Mouse (Mus musculus) megakaryocyte progenitor cell, adult 5-6 weeks (primary cell): ENCODE data around the gene Gm5617. TPM values are rescaled to one million over a fixed set of nuclear protein-coding genes. Genes with fewer than 3 reads are reported as not detected.
"Not testable (repeated sequence)": the region's sequence is repeated elsewhere in the genome, so short reads cannot be mapped to it uniquely, and the experiment has no call there.

Experiments used
- ATAC-seq: replicated peaks from 2 replicates; pipeline ENCODE4 v1.8.0; 2016; ENCODE audit warnings: mild to moderate bottlenecking, moderate TSS enrichment, inconsistent platforms; ENCODE audit not compliant: poor library complexity
- total RNA-seq, 2 experiments: library from RNA; stranded (forward) in 1 of 2; stranded (reverse) in 1 of 2; fragments of 157-497, 149-512 nt in 1 of 2; fragments of 200-1000 nt in 1 of 2; gene quantifications; 2 replicates each; pipeline versions ENCODE4 v1.2.3 to v1.2.4; 2015 to 2017

The Gm5617 gene
- total RNA-seq, 2 experiments from 2014 or later, result 8.8 to 13.5 TPM

- ATAC-seq, result peak; percentile 47
Measured at GRCm38 (mm10) chr9:48495548-48495932, 298 bp downstream of the Gm5617 start.

GRCm38 (mm10) chr9:48501192-48501591 lies 6.0 kb downstream of the Gm5617 start:
- peak; percentile 60 for ATAC-seq

DNA sequence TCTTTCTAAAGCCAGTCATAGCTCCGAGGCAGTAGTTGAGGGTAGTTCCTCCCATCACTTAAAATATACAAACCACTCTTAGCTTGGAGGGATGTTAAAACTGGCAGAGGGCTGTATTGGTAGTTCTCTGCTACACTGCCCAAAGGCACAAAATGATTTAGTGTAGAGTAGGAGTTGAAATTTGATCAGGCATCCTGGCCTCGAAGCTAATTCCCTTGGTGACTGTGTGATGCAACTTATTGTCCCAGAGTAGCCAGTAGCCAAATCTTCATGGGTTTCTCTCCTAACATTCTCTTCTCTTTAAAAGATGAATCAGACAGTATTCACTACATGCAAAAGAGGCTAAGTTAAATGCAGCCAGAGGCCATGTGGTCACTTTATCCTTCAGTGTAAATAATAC lies 7.8 kb downstream of the Gm5617 start:
- no peak for ATAC-seq

DNA sequence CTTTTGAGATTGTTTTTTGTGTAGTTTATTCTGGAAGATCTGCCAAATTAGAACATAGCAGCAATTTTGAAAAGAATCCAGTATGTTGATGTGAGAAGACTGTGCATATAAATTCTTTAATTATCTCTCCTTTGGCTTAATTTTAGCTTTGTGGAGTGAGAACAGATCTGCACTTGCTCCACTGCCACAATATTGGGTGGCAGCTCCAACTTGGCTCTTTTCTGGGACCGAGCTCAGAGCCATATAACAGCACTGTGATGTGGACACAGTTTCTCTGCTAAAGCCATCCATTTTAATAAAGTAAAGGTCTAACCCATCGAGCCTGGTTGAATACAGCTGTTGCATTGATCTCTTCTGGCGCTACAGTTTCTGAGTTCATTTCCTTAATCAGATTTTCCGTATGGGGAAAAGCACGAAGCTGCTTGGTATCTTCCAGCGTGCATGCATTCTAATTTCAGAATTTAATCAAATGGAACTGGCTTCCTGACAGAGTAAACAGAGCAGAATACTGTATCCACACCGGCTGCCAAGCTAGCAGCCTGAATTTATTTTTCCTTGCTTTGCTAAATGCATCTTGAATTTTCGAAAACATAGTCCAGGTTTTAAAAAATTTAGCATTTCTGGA lies 9.6 kb downstream of the Gm5617 start:
- ATAC-seq, result no peak

DNA sequence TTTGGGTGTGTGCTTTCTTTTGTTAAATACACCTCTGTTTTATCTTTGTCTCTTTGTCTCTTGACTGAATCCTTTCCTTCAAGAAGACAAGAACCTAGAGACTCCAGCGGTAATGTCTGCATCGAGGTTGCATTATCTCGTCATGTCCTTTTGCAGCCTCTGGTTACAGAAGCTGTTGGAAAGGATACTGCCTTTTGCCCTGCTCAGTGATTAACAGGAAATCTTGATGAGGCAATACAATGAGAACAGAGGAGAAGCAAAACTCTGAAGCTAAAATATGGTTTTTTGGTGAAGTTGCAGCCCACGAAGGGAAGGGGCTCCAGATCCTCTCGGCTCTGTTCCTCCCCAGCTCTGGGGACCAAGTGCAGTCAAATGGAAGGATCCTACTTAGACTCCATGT lies 14.9 kb downstream of the Gm5617 start:
- peak; percentile 78 for ATAC-seq

- peak; percentile 64 for ATAC-seq
Measured at GRCm38 (mm10) chr9:48515332-48515731, 20.1 kb downstream of the Gm5617 start.

- ATAC-seq, result no peak
Measured at GRCm38 (mm10) chr9:48516615-48517371, 21.6 kb downstream of the Gm5617 start.

DNA sequence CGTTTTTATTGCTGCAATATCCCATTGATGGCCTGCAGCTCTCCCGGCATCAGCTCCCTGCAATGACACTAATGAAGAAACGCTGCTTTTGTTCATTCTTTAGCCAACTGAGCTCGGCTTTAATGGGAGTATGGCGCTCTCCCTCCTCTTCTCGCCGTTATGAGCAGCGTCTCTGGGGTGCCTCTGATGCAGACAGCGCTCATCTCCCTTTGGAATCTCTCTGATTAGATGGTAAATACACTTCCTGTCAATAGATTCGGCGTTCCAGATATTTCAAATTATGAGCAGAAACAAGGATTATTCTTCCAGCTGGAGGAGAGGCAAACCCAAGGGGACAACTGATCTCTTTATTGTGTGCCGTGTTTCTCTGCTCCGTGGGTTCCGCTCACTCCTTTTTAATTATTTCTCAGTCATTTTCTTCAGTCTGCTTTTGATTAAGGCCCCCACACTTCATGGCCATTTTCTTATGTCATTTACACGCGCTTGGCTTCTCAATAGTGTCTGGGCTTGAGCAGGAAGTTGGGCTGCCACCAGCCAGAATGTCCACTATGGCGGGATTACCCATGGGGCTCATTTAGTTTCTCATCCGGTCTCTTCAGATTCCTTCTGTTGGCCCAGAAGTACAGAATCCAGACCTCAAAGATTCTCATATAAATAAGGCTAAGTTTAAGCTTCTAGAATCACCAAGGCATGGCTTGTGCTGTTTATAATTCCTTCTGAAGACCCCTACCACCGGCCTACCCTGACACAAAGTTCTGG lies 22.3 kb downstream of the Gm5617 start:
- no peak for ATAC-seq

DNA sequence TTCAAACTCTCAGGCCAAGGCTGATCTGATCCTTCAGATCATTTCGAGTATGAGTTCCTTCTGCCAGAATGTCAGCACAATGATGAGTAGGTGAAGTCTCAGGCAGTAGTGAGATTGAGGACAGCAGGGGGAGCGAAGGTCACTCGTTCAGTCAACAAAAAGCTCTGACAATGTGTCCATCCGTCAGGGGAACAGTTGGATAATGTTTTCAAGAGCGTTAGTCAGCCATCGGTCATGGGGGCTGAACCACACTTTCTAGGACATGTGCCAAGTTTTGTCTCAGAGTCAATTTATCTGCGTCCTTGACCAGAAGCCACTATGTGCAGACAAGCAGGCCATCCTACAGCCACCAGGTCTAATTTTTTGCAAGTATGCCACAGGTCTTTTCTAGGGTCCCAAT lies 25.2 kb downstream of the Gm5617 start:
- ATAC-seq, result not testable (repeated sequence)

DNA sequence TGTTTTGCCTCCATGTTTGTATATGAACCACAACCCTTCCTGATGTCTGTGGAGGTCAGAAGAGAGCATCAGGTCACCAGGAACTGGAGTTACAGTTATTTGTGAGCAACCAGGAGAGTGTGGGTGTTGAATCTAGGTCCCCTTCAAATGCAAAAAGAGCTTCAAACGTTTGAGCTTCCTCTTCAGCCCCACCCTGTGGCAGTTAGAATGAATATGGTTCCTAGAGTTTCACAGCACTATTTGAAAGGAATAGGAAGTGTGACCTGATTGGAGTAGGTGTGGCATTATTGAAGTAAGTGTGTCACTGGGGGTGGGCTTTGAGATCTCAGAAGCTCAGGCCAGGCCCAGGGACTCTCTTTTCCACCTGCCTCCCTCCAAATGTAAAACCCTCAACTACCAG lies 30.3 kb downstream of the Gm5617 start:
- ATAC-seq, result peak; percentile 86

GRCm38 (mm10) chr9:48526520-48526919 lies 31.3 kb downstream of the Gm5617 start:
- no peak for ATAC-seq

- ATAC-seq, result no peak
Measured at GRCm38 (mm10) chr9:48531294-48531693, 36.1 kb downstream of the Gm5617 start.

DNA sequence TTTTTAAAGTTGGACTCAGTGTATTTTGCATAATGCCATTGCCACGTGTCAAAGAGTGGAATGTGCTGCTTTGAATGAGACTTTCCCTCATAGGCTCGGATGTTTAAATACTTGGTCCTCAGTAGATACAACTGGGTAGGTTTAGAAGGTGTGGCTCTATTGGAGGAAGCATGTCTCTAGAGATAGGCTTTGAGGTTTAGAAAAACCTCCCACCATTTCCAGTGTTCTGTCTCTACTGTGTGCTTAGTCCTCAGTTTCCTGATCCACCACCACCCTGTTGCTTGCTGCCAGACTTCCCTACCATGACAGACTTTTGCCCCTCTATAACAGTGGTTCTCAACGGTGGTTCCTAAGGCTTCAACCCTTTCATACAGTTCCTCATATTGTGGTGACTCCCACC lies 37.0 kb downstream of the Gm5617 start:
- peak; percentile 76 for ATAC-seq

DNA sequence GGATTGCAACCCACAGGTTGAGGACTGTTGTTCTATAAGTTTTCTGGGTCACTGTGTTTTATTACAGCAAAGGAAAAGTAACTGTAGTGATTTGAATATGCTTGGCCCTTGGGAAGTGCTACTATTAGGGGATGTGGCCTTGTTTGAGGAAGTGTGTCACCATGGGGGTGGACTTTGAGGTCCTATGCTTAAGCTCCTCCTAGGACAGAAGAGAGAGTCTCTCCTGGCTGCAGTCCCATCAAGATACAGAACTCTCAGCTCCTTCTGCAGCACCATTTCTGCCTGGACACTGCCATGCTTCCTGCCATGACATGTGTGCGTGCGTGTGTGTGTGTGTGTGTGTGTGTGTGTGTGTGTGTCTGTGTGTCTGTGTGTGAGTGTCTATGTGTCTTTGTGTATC lies 37.5 kb downstream of the Gm5617 start:
- peak; percentile 85 for ATAC-seq

DNA sequence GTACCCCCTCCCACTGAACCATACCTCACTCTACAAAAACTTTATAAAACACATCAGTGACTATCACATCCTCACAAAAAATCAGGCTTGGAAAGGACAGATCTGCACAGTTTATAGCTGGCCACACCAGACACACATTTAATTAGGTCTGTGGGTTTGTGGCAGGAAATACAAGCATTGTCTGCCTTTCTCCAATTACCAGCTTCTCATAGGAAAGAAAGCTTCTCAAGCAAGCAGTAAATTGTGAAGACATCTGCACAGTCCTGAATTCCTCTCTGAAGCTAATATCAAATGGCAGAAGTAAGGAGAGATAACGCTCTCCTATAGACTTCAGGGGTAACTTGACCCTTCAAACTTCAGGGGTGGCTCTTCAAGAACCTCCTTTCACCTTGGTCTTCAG lies 41.2 kb downstream of the Gm5617 start:
- ATAC-seq, result no peak

- ATAC-seq, result not testable (repeated sequence)
Measured at GRCm38 (mm10) chr9:48537616-48538015, 42.4 kb downstream of the Gm5617 start.

GRCm38 (mm10) chr9:48538044-48538645 lies 42.9 kb downstream of the Gm5617 start:
- ATAC-seq, result peak; percentile 17; the same call in 1 of the 2 replicates

- no peak for ATAC-seq
Measured at GRCm38 (mm10) chr9:48538688-48539087, 43.4 kb downstream of the Gm5617 start.
